Mouse (Mus musculus): ENCODE measurements at regions not wholly inside any gene's neighbourhood (a gene's known extent, or its start where the extent isn't known, plus 50 kb on each side); places are given as distances from the start of the nearest gene placed in this dataset.

- TF ChIP-seq CTCF (IDR thresholded peaks at IDR 0.05; ENCODE audit: borderline replicate concordance, extremely low read depth, insufficient read depth, insufficient read length) (no peak), POLR2A (IDR thresholded peaks at IDR 0.05; ENCODE audit: borderline replicate concordance, extremely low read depth, insufficient read depth, insufficient read length, poor library complexity, severe bottlenecking) (no peak)
Observed at GRCm38 (mm10) chr1:64443436-64443835, 89.0 kb upstream of the Creb1 start.
